Mouse (Mus musculus): ENCODE results near the gene Gnb3. TPM values are rescaled to one million over a fixed set of nuclear protein-coding genes. Genes with fewer than 3 reads are reported as not detected.
"Not testable (repeated sequence)": the region's sequence is repeated elsewhere in the genome, so short reads cannot be mapped to it uniquely, and the experiment has no call there.

Gene Gnb3
- total RNA-seq, 2 experiments from 2014 or later: 0.19 to 0.28 TPM

DNA sequence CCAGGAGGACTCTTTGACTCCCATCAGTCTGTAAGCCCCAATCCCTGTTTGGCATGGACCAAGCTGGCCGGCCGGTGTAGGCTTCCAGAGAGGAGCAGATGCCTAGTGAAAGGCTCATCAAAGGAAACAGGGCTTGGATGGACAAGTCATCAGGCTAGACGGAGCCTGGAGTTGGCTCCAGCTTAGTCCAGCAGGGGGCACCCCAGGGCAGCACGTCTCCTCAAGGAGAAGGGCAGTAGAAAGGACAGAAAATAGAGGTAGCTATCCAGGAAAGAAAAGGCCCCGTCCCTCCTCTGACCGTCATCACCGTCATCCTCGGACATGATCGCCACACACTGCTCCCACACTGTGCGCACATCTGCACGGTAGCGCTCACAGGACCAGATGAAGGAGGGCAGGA lies 19.6 kb upstream of the Gnb3 start:
- peak; percentile 79 to 91 for DNase-seq (ENCODE audit: extremely low spot score in 1 of 2, low spot score in 2 of 2)
- intact Hi-C loops (cut with DNase I): loop anchor here (2.0 to 10.0 kb wide), 2 partner anchors 57 to 225 kb away; no protein-coding TSS in a partner anchor

DNA sequence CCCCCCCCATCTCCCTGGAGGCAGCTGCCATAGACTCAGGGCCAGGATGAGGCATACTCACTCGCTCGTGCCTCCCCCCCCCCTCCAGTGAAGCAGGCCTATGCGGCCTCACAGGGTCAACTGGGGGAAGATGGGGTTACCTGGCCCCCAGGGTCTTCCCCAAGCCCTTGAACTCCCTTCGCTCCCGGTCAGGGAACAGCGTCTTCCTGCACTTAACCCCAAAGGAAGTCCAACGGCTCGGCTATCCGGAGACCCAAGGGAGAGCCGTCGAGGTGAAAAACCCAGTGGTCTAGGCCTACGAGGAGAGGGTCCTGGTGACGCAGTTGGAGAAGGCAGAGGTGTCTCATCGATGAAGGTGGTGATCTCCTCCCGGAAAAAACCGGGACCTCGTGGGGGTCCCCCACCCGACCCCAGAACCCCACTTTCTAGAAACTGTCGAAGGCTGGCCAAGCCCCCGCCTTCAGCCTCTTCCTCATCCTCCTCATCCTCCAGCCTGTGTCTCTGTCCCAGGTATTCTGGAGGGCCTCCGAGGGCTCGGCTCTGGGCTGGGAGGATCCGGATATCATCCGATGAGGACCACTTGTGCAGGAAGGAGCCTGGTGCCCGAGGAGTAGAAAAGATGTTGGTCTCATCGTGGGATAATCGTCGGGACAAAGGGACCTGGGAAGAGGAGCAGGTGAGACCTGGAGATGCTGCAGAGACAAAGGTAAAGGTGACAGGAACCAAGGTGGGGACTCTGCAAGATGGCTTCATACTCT lies 18.7 kb upstream of the Gnb3 start:
- no peak for DNase-seq (ENCODE audit: extremely low spot score in 1 of 2, low spot score in 2 of 2)

DNA sequence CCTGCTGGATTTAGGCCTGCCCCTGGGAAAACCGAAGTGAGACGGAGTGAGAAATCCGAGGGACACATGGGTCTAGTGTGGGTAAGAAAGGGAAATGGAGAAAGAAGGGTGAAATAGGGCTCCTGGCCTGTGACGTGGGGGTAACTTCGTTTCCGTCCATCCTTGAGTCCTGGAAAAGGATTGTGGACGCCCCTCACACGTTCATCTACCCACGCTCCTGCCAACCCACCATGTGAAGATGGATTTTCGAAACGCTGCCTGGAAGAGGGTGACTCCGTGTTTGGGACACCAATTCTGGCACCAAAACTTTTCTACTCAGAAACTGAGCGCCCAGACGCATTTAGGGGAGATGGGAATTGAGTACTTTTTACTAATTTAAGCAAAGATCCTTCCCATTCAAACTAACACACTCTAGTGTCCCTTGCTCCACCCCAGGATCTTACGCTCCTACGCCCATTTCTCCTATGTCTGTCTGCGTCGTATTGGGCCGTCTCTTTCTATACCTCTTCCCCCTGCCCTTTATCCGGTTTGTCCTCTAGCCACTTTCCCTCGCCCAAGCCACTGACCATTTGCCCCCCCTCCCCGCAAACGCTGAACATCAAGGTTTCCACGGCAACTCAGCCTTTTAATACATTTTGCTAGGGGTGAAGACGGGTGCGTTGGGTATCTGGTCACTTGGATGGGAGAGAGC lies 17.9 kb upstream of the Gnb3 start:
- DNase-seq (ENCODE audit: extremely low spot score in 1 of 2, low spot score in 2 of 2): no peak
- intact Hi-C loops (cut with DNase I): loop anchor here (10.0 kb wide), 1 partner anchor 227 kb away; no protein-coding TSS in a partner anchor

More for the DNA sequence above, 18.7 kb upstream of the Gnb3 start:
- intact Hi-C loops (cut with DNase I): loop anchor here (10.0 kb wide), 1 partner anchor 226 kb away; no protein-coding TSS in a partner anchor

DNA sequence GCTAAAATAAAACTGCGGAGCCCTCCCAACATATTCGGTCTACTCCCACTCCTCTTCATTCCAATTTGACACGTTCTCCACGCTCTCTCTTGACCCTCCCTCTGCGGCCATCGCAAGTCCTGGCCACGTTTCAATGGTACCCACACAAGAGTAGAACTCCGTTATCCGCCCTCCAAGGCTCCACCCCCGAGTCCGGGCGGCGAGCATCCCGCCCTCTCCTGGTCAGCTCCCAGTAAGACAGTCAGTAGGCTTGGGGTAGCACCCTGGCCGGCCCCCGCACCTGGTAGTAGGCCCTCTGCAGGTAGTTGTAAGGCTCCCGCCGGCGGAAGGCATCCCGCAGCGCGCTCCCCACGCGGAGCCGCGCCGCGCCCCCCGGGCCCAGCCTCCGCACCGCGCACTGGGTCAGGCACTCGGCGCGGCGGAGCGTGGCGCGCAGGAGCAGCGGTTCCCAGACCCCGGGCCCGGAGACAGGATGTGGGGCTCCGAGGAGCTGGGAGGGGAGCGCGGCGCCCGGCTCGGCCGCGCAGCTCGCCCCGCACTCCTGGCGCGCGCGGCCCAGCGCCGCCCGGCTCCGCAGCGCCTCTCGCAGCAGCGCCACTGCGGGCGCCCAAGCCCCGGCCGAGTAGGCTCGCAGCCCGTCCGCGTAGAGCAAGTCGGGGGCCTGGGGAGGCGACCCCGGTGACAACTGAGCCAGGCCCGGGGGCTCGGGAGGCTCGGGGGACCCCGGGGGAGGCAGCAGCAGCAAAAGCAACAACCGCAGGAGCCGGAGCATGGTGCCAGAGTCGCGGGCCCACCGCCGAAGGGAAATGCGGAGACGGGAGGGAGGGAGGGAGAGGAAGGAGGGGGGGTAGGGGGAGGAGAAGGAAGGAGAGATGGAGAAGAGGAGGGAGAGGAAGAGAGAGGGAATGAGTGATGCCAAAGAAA lies 17.1 kb upstream of the Gnb3 start, which contains the start of gene P3h3:
P3h3 (minus strand) TSS at position 837 of the 924 bp plus-strand sequence.
- DNase-seq (ENCODE audit: extremely low spot score in 1 of 2, low spot score in 2 of 2): peak; percentile 82 to 92
- intact Hi-C loops (cut with DNase I): loop anchor here (10.0 kb wide), 1 partner anchor 228 kb away; no protein-coding TSS in a partner anchor

DNA sequence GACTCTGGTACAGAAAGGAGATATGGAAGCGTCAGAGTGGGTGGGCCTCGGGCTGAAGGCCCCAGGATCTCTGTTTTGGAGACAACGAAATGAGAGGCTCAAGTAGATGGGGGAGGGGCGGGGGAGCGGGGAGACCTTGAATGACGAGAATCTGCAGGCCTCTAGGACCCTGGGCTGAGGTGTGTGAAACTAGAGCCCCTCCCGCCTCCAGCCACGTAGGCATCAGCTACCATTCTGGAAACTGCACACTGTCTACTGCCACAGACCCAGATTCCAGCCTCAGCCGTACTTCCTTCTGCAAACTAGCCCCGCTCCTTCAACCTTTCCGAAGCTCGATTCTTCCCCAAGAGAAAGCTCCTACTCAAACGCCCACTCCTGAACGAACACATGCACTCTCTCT lies 16.2 kb upstream of the Gnb3 start:
- peak; percentile 67 to 74 for DNase-seq (ENCODE audit: extremely low spot score in 1 of 2, low spot score in 2 of 2)
- intact Hi-C loops (cut with DNase I): loop anchor here (10.0 kb wide), 1 partner anchor 228 kb away; no protein-coding TSS in a partner anchor

DNA sequence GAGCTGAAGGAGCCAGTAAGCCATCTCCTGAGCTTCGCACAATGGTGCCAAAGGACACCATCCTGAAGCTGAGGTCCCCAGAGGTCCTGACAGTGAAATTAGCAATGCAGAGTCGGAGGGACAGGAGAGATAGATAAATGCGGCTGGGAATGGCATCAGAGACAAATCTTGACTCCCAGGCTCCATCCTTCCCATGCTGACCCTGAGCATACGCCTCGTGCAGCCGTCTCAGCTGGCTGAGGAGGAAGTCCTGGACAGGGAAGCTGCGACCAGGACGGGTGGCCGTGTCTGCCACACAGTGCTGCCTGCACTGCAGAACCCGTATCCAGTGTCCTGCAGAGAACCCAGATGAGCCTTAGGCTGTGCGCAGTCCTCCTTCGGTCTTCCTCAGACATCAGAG lies 14.6 kb upstream of the Gnb3 start:
- intact Hi-C loops (cut with DNase I): loop anchor here (10.0 kb wide), 1 partner anchor 230 kb away; no protein-coding TSS in a partner anchor
- no peak for DNase-seq (ENCODE audit: extremely low spot score in 1 of 2, low spot score in 2 of 2)

DNA sequence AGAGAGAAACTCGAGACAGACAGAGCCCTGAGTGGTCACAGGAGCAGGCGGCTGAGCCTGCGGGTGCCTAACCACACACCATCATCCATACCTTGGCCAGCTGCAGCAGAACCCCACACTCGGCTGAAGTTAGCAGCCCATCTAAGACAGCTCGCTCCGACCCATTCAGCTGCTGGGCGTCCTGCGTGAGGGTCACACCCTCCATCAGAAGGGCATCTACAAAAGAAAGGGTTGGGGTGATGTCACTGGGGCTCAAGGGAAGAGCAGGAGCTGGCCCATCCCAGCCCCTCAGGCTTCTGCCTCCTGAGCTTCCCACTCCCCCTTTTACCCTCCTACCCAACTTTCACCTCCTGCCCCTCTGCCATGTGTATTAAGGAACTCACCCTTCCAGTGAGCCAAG lies 10.5 kb upstream of the Gnb3 start:
- DNase-seq (ENCODE audit: extremely low spot score in 1 of 2, low spot score in 2 of 2): no peak
- intact Hi-C loops (cut with DNase I): loop anchor here (10.0 kb wide), 1 partner anchor 234 kb away; no protein-coding TSS in a partner anchor

DNA sequence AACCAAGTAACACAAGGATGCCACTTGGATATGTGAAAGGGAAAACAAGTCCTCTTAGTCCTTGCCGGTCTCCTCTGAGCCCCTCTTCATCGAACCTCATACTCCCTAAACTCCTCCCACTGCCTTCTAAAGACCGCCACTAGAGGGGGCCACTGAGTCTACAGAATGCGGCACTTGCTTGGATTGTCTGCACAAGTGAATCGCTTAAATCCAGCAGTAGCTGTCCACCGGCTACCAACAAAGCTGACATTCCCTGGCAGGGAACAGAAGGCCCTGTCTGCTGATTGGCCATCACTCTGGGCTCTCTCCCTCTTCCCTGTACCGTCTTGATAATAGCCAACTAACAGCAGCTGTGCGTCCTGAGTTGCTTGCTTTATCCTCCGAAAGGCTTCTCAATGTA lies 7.2 kb upstream of the Gnb3 start:
- intact Hi-C loops (cut with DNase I): no loop called here
- DNase-seq (ENCODE audit: extremely low spot score in 1 of 2, low spot score in 2 of 2): peak; percentile 90 to 92

DNA sequence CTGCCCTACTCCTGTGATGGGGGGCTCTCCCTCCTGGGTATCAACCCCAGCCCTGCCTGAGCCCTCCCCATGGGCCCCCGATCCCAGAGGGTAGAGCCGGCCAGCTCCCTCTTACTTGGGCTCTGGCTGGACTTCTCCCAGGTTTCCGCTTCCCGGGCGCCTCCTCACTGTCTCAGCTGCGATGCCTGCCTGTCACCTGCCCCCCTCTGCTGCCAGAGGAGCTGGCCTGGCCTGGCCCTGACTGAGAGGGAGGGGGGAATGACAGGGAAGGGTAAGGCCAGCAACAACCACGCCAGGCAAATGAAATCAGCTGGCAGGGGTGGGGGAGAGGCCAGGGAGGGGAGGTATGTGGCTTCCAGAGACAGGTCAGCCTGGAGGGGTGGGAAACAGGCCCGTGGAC lies 270 bp downstream of the Gnb3 start:
- no peak for DNase-seq (ENCODE audit: extremely low spot score in 1 of 2, low spot score in 2 of 2)
- intact Hi-C loops (cut with DNase I): no loop called here

DNA sequence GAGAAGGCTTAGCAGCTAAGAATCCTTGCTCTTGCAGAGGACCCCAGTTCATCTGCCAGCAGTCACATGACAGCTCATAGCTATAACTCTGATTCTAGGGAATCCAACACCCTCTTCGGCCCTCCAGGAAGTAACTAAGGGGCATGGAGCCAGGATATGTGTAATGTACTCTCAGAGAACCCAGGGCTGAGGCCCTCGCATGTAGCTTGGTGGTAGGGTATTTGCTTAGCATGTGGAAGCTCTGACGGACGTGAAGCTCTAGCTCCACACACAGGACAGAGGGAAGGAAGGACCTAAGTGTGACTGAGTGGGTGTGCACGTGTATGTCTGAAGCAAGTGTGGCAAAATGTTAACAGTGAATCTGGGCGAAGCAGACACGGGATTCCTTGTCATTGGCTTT lies 3.7 kb downstream of the Gnb3 start:
- intact Hi-C loops (cut with DNase I): no loop called here
- DNase-seq (ENCODE audit: extremely low spot score in 1 of 2, low spot score in 2 of 2): no peak

DNA sequence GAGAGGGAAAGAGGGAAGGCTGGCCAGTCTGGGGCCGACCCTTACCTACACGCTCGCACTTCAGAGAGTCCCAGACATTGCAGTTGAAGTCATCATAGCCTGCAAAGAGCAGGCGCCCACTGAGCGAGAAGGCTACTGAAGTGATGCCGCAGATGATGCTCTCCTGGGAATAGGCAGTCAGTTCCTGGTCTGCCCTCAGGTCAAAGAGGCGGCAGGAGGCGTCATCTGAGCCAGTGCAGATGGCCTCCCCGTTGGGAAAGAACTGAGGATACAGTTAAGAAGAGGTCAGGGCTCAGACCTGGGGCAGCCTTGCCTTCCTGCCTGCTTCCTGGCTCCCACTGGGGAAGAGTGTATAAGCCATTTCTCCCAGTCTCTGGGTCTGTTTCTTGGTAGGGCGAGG lies 4.5 kb downstream of the Gnb3 start:
- no peak for DNase-seq (ENCODE audit: extremely low spot score in 1 of 2, low spot score in 2 of 2)
- intact Hi-C loops (cut with DNase I): no loop called here

DNA sequence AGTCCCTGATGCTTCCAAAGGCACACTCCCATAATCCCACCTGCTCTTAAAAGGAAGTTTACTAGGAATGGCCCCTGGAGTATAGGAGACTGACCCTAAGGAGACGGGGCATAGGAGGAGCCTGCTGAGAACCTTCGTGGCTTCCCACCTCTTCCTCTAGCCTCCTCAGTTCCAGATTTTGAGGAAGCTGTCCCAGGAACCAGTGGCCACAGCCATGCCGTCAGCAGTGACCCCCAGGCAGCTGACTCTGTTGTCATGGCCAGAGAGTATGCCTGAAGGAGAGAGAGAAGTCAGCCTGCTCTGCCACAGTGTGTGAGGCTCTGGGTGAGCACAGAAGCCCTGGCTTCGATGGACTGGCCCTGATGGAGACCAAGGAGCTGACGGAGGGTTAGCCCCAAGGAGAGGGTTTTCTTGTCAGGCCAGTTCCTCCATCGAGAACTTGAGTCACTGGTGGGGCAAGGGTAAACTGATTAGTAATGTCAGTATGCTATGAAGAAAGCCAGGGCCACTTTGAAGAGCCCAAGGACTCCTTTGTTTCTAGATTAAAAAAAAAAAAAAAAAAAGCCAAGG lies 5.5 kb downstream of the Gnb3 start:
- intact Hi-C loops (cut with DNase I): no loop called here

DNA sequence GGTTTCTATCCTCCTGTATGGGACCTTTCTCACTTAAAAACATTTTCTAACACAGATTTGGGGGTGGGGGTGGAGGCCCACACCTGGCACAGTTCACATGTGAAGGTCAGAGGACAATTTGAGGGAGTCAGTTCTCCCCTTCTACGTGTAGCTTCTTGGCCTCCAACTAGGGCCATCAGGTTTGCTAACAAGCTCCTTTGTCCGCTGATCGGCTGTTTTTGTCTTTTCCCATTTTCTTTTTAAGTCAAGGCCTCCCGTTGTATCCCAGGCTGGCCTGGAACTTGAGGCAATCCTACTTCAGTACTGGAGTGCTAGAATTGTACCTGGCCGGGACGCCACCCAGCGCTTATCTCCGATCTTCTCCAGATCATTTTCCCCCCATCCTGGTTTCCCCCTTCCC lies 8.4 kb downstream of the Gnb3 start:
- intact Hi-C loops (cut with DNase I): no loop called here
- DNase-seq (ENCODE audit: extremely low spot score in 1 of 2, low spot score in 2 of 2): no peak

More for the DNA sequence above, 5.5 kb downstream of the Gnb3 start:
- DNase-seq (ENCODE audit: extremely low spot score in 1 of 2, low spot score in 2 of 2): no peak

DNA sequence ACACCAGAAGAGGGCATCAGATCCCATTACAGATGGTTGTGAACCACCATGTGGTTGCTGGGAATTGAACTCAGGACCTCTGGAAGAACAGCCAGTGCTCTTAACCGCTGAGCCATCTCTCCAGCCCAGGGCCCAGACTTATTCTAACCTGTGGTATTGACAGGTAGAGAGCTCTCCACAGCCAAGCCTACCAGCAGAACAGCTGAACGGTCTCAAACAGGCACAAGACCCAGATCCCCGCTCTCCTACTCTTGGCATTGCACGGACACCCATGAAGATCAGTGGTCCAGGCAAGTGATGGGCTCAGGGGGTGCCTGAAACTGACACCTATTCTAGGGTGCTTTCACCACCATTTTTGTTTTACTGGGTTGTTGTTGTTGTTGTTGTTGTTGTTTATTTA lies 8.9 kb downstream of the Gnb3 start:
- intact Hi-C loops (cut with DNase I); DNase-seq (ENCODE audit: extremely low spot score in 1 of 2, low spot score in 2 of 2): not testable (repeated sequence)

DNA sequence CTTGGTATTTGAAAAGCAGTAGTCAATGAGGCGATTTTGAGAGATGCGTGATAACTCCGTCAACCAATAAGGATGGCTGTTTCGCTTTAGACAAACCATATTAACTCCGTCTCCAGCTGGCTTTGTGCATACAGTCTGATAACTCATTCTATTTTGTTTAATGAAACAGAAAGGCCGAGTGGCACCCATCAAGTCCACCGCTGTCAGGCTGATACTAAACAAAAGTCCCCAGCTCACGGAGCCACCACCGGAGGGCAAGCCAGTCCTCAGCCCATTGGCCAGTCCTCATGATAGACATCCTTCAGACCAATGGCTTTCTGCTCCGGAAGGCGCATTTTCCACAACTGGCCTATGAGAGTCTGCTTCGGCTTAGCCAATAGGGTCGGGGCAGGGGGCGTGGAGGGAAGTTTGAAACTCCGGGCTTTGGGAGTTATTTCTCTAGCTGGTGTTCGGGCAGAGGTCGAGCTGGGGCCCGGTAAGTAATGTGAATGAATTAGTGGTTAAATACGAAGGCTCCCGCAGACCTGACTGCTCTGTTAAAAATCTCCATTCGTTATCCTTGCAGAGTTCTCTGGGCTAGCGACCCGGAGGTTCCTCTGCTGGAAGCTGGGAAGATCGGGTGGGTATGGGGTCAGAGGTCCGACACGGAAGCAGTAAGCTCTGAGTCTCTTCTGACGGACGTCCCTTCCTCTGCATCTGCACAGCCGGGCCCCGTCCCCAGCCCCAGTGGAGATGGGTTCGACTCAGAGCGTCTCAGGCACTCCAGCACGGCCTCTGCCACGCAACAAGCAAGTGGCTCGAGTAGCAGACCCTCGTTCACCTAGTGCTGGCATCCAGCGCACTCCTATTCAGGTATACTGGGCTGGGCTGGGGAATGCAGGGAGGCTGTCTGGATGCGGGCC lies 10.0 kb downstream of the Gnb3 start:
- intact Hi-C loops (cut with DNase I): no loop called here
- DNase-seq (ENCODE audit: extremely low spot score in 1 of 2, low spot score in 2 of 2): peak; percentile 93 to 96

DNA sequence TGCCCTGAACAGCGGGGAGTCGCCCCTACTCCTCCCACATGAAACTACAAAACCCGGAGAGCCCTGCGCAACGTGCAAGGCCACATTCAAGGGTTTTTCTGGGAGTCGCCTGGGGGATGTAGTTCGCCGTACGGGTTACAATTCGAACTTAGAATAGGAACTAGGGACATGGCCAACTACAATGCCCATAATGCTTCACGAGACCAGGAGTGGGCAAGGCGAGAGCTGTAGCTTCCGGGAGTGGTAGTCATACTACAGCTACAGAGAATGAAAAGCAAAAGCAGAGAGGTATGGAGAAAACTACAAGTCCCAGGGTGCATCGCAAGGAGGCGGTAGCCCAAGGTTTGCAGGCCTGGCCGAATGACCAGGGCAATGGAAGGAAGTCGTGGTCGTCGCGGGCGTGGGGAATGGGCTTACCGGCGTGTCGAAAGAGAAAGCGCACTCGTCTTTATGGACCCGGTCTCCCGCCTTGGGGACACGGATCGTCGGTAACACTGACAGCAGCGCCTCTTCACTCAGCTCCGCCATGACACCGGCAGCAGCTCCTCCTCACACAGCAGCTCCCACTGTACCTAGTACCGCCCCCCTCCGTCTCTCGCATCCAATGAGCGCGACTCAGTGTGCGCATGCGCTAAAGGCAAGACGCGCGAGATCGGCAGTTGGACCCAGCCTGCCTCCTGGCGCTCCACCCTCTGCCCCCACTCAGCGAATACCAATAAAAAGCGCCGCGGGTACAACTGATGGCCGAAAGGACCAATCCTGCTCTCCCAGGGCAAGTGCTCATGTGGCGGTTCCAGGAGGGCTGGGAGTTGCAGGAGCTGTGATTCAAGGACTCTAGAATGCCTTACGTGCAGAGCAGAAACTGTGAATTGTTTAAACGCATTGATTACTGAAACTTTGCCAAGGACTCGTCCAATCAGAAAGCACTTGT lies 10.9 kb downstream of the Gnb3 start, which contains the start of the genes Usp5 and Cdca3:
Usp5 (minus strand) TSS at position 617 of the 931 bp plus-strand sequence.
Cdca3 (plus strand) TSS at position 680 of the 931 bp plus-strand sequence.
- peak; percentile 99 for DNase-seq (ENCODE audit: extremely low spot score in 1 of 2, low spot score in 2 of 2)
- intact Hi-C loops (cut with DNase I): no loop called here
